Mouse (Mus musculus) activated CD4-positive, CD25-positive, alpha-beta regulatory T cell, adult 4 months (primary cell): ENCODE results near the gene BC035947. TPM values are rescaled to one million over a fixed set of nuclear protein-coding genes. Genes with fewer than 3 reads are reported as not detected.
A peak's percentile ranks its signal among the peaks of the same experiment; 100 is the strongest.
"Not testable (repeated sequence)": the region's sequence is repeated elsewhere in the genome, so short reads cannot be mapped to it uniquely, and the experiment has no call there.

ENCODE experiments used
- ATAC-seq: one replicate; pipeline ENCODE4 v1.8.0; 2017
- polyA plus RNA-seq, 2 experiments: library from polyadenylated mRNA; unstranded; fragments of 100-300 nt; shearing (Covaris generic); gene quantifications; one replicate each; pipeline ENCODE4 v1.2.1; 2017

BC035947 gene
- polyA plus RNA-seq, result not detected

DNA sequence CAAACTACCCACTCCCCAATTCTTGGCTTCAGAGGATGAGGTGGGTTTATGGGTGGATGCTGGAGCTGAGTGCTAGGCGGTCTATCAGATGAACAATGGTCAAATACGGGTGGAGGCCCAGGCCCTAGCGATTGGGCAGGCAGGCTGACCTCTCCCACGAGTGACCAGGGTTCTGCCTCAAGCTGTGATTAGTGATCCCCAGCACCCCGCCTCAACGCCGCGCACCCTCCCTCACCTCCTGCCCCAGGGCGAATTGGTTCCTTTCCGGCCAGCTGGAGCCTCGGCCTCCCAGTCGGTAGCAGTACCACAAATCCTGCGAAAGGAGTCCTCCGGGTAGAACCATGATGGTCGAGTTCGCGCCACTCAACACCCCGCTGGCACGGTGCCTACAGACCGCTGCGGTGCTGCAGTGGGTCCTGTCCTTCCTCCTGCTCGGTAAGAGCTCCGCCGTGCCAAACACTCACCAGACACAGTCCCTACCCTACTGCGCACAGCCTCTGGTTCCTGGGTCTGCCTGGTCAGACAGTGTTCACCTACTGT is at the start of gene BC035947:
Gene BC035947 (minus strand): TSS at position 538 of the 540 bp plus-strand sequence.
- no peak for ATAC-seq

DNA sequence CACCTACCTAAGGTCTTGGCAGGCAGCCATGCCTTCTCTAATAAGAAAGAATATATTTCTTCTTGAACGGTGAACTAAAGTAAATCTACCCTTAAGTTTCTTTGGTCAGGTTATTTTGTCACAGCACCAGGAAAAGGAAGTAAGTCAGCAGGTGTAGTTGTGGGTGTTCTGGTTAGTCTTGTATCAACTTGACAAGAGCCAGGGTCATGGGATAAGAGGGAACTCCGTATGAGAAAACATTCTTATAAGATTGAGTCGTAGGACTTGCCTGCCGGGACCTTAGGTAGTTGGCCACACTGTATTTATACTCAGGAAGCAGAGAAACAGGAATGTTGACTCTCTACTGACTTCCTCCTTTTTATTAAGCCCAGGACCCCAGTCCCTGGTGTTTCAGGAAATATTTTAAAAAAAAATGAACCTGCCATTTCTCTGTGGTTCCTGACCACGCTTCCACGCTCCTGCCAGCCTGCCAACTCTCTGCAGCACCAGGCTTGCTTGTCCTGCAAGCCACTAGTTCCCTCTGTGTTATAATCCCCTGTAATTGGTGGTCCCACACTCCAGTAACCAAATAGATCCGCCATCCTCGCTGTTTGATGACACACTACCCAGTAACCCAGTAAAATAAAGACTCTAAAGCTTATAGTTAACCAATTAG is 42.2 kb upstream of the BC035947 start:
- no peak for ATAC-seq

DNA sequence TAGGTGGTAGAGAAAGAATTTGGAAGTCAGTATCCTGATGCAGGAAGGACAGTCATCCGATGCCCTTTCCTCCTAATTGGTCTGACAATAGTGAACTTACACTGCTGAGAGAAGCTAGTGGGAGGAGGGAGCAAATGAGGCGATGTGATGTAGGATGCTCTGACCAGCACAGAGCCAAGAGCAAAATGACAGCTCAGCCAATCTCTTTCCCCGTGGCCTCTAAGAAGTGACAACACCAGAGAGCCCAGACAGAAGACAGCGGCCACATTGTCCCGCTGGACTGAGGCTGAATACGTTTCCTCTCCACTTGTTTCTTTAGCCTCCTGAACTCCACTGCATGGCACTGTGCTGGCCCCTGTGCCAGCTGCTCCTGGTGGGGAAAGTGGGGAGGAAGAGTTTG is 37.0 kb upstream of the BC035947 start:
- no peak for ATAC-seq

DNA sequence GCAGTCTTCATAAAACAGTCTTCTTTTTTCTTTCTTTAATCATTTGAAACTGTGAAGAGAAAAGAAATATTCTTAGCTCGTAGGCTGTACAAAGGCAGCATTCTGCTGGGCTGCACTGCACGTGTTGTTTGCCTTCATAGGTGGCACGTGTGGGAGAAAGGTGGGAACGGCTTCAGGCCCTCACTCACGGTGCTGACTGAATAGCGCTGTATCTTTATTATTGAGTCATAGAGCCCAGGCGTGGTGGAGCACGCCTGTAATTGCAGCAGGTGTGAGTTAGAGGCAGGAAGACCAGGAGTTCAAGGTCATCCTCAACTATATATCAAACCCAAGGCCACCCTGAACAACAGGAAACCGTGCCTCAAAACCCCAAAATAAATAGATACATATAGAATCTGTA is 34.3 kb upstream of the BC035947 start:
- ATAC-seq, result no peak

DNA sequence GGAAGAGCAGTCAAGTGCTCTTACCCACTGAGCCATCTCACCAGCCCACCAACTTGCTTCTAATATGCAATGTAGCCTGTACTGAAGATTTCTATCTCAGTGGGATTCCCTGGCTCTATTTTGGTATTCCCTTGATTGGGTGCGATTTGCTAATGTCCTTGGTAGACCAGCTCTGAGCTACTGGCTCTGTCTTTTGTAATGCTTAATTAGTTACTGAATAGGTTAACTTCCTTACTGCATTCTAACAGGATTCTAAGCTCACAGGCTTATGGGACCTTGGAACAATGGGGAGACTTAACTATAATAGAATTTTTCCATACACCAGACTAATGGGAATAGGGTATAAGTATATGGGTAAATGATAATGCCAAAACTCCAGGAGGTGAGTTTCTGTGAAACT is 31.7 kb upstream of the BC035947 start:
- ATAC-seq, result not testable (repeated sequence)

DNA sequence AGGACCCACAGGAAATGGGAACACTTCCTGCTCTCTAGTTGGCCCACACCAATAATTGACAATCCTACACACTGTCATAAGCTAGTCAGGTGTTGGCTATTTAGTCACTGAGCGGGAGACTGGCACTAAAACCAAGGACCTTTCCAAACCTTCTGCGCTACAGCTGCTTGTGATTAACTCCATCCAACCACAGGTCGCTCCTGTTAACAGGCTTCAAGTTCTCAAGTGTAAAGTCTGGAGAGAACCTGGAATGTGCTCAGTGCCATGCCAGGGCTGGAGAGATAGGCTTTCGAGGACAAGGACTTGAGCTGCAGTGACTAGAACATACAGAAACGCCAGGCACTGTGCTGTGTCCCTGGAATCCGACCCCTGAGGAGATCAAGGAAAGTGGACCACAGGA is 27.2 kb upstream of the BC035947 start:
- ATAC-seq, result no peak

DNA sequence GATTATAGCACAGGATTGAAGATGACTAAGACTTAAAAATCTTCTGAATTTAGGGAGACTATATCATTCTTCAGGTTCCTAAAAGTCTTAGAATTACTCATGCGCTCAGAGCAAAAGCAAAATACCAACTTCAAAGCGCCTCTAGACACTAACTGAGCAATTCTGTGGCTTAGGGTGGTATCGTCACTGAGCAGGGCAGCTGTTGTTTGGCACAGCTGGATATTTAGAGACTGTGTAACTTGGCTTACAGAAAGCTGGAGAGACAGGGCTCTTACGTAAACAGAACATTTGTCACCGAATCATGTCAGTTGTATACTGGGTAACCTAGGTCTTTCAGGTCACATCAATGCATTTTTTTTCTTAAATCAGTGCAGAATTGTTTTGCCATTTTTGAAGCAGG is 26.4 kb upstream of the BC035947 start:
- ATAC-seq, result peak; percentile 21

DNA sequence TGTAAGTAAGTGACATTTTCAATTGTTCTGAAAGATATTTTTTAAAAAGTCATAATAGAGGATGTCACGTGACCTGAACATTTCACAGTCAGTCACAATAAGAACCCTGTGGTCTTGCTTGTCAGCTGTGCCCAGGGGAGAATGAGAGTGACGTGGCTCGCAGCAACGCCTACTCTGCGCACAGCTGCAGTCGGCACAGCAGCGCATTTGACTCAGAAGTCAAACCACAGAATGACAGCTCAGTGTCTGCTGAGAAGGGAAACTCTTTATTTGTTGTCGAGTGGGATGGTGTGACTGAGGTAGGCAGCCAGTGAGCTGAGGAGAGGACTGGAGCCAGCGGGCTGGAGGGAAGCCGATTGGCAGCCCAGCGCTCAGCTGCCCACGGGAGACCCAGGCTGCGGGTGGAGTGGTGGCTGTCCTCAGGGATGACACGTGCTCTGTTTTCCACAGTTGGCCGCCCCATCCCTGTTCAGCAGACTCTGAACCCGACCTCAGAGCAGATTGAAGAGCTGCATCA is 25.6 kb upstream of the BC035947 start:
- peak; percentile 94 for ATAC-seq

DNA sequence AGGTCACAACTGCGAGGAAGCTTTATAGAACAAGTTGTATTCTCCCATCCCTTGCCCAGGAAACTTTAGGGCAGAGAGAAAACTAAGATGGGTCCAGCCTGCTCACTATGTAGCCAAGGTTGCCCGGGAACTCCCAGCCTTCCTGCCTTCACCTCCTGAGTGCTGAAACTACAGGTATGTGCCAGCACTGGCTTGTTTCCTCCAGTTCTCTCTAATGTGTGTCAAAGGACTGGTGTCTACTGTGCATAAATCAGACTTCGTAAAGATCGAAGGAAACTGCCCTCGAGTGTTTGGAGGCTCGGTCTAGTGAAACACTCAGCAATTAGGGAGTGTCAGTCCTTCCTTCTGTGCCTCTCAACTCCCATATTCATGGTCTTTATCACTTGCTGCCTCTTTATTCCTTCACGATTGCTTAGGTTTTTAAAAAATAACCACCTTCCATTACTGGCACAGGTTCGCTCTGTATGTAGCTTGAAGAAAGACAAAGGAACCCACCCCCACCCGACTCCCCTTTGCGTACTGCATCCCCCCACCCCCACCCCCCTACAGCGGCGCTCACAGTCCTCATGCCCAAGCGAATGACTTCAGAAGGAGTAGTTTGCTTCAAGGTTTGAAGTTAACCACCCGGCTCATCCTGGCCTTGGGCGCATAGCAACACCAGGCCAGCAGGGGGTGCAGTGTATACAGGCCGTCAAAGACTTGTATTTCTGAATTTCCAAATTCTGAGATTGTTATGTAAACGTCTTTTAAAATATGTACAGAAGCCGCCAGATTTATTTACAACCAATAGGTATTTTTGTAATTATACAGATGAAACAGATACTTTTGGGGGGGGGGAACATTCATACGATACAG is 24.6 kb upstream of the BC035947 start:
- ATAC-seq, result peak; percentile 30

DNA sequence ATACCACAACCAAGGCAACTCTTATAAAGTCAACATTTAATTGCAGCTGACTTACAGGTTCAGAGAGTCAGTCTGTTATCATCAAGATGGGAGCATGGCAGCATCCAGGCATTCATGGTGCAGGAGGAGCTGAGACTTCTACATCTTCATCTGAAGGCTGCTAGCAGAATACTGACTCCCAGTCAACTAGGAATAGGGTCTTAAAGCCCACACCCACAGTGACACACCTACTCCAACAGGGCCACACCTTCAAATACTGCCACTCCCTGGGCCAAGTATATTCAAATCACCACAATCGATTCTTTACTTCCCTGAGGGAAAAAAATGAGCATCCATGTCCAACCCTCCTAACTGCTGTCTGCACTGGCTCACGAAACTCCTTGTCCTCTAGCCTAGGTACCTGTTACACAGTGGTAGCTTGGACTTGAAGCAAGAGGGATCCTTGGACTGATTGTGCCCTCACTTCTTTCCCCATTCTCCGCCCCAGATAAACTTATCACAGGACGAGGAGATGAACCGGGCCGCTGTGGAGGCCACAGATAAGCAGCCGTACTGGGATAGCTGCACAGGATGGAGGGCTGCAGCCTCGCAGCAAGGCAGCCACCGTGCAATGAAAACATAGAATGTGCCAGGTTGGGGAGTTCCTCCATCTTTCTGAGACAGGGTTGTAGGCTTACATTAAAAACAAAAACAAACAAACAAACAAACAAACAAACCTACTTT is 22.6 kb upstream of the BC035947 start:
- no peak for ATAC-seq

DNA sequence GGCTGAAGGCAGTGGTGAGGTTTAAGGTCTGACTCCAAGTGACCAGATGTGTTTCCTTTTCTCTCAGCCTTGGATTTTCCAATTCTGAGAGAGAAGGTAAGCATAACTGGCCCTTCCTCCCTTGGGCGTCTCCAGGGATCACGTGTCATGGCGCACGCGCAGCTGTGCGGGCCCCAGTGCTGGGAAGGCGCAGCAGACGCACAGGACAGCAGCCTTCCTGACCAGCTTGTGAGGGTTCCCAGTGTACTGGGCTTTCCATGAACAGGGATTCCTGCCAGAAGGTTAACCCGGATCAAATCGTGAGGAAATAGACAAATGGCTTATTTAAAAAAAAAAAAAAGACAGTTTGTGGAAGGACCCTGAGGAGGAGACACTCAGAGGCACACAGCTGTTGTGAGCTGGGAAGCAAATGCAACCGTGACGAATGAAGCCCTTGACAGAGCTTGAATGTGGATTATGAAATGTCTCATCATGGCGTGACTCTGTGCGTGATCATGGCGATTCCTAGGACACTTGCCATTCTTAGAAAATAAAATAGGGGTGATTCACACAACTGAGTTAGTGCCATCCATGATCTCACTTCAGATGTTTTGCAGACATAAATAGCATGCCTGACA is 20.3 kb upstream of the BC035947 start:
- ATAC-seq, result no peak

DNA sequence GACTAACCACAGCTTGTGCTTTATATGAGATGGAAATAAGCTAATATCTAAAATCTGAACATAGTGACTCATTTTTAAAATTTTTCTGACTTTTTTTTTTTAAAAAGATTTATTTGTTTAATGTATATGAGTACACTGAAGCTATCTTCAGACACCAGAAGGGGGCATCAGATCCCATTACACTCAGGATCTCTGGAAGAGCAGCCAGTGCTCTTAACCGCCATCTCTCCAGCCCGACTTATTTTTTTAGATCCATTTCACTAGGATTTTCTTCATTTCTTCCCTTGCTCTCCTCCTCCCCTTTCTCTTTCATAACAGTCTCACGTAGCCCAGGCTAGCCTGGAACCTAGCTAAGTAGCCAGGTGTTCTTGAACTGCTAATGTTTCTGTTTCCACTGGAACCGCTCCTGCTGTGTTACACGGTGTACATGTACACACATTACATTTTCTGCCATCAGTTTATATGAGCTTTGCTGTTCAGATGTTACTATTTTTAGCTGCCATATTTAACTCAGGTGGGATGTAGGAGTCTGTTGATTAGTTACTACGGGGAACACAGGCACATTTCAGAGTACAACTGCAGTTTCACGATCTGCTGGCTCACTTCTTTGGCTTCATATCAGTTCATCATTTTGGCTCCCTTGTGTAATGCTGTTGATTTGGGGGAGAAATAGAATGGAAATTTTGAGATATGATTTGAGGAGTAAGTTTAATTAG is 18.7 kb upstream of the BC035947 start:
- ATAC-seq, result no peak

DNA sequence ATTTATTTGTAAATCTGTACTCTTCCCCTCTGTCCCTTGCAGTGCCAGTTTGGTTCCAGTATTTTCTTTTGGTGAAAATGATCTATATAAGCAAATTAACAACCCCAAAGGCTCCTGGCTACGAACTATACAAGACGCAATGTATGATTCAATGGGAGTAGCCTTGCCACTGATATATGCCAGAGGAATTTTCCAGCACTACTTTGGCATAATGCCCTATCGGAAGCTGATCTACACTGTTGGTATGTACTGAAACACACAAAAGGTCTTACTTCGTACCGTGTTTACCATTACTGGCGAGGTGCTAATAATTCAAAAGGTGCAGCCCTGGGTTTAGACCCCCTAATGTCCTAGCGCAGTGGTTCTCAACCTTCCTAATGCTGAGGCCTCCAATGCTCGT is 17.1 kb upstream of the BC035947 start:
- no peak for ATAC-seq

DNA sequence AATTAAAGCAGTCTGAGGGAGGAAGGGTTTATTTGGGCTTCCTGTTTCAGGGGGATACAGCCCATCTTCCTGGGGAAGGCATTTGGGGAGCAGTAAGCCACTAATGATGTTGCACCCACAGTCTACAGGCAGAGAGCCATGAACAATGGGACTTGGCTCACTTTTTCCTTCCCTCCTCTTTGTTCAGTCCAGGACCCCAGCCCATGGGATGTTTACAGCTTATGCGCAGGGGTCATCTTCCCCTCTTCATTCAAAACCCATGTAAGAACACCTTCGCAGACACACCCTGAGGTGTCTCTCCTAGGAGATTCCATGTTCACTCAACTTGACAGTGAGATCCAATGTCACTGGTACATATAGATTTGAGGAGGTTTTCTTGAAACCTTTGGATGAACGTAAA is 16.4 kb upstream of the BC035947 start:
- no peak for ATAC-seq

DNA sequence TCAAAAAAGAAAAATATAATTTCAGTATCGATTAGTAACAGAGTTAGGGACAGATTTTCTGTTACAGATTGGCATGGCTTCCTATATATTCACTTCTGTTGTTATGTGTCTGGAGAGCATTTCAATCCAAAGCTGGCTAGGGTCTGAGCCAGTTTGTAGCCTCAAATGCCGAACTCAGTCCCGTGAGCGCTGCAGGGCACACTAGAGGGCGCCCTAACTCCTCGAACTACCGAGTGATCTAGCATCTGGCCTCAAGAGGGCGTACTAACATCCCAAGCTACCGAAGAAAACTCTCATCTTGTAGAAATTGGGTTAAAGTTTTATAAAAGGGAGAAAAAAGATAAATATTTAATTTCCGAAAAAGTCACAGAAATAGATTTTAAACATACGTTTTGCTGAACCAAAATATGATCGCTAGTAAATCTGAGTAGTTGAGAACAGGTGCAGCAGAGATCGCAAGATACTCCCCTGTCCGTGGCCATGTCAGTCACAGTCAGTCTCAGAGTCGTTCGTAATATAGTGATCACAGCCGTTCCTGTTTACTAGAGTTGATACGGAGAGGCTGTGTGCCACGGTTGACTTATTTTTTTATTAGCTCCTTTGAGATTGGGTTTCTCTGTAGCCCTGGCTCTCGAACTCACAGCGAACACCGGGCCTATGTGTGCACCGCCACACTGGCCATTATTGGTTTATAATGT is 13.4 kb upstream of the BC035947 start:
- peak; percentile 49 for ATAC-seq

DNA sequence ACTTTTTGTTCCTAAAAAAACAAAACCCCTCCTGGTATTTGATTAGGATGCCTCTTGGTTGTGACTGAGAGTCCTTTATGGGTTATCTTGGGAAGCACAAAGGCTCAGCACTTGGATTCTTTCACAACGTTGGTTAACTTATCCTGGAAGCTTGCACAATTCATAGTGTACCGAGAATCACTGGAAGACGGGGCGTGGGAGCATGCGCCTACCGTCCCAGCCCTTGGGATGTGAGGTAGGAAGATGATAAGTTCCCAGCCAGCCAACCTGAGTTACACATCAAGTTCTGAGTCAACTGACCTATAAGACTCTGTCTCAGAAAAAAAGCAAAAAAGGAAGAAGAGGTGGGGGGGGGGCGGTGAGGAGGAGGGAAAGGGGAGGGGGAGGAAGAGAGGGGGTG is 6.9 kb upstream of the BC035947 start:
- no peak for ATAC-seq

DNA sequence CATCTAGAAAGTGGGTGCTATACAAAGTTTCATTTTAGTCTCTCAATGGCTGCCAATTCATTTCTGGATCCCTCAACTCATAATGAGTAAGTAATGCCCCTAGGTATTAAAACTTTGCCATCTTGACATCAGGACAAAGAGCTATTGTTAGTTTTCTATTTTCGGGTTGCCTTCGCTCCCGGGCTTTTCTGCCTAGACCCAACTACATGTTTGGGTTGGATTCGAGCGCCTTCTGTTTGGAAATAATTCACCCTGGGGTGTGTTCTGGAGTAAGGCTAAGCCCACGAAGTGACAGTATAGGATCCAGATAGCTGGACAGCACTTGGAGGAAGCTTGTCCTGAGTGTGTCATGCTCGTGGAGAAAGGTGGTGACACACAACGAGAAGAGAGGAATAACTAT is 798 bp upstream of the BC035947 start:
- no peak for ATAC-seq

DNA sequence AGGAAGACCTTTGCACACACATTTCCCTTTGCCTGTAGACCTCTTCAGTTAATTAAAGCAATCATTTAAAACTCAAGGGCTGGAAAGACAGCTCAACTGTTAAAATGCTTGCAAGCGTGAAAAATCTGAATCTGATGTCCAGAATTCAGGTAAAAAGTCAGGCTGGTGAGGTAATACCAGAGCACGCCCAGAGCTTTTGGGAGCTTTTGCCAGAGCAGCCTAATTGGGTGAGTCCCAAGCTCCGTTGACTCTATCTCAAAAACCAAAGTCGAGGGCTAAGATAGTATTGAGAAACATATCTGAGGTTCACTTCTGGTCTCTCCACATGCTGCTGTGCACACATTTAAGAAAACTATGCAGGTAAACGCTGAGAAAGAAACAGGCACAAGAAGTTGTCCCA is 1.1 kb downstream of the BC035947 start, which contains the start of gene Mogat1:
Gene Mogat1 (plus strand): TSS at position 130 of the 400 bp plus-strand sequence.
- no peak for ATAC-seq

DNA sequence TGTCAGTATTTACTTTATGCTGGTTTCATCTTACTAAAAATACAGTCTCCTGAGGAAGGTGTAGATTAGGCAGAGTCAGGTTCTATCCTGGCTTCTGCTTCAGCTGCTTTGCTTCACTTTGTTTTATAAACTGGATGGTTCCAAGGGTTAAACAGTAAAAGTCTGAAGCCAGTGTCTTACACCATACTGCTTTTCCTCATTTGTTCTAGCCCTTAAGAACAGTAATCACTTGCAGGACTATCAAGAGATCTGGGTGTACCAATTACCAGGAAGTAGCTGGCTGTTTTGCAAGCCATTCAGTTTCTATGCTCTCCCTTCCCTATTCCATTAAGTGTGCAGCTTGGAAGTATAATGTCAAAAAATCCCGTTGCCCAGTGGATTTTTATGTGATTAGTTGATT is 4.8 kb downstream of the BC035947 start:
- ATAC-seq, result no peak

DNA sequence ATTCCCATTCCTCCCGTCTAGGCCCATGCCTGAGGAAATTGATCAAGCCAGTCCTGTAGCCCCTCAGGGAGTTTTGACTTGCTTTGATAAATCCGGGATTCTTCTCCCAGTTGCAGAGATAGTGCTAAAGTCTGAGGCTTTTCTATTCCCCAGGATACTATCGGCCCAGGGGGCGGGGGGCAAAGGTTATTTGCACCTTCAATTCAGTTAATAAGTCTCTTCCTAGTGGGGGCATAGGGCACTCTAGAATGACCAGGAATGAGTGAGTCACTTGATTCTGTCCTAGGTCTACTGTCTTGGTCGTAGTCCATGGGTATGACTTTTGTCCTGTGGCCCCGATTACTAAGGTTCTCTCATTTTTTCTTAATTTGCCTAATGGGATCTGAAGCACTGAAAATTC is 9.4 kb downstream of the BC035947 start:
- no peak for ATAC-seq

DNA sequence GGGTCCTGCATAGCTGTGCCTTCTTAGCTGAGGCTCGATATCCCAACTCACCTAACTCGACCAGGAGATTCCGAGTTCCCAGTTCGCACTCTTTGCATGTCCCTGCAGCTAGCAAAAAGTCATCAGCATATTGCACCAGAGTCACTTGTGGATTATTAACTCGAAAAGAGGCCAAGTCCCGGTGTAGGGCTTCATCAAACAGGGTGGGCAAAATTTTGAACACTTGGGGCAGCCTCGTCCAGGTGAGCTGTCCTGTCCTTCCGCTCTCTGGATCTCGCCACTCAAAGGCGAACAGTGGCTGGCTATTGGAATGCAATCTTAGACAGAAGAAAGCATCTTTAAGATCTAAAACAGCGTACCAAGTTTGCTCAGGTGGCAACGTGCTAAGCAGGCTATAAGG is 10.1 kb downstream of the BC035947 start:
- ATAC-seq, result not testable (repeated sequence)
